Mouse (Mus musculus): ENCODE measurements at regions not wholly inside any gene's neighbourhood (a gene's known extent, or its start where the extent isn't known, plus 50 kb on each side); places are given as distances from the start of the nearest gene placed in this dataset.
"Not testable (repeated sequence)": the region's sequence is repeated elsewhere in the genome, so short reads cannot be mapped to it uniquely, and the experiment has no call there.

DNA sequence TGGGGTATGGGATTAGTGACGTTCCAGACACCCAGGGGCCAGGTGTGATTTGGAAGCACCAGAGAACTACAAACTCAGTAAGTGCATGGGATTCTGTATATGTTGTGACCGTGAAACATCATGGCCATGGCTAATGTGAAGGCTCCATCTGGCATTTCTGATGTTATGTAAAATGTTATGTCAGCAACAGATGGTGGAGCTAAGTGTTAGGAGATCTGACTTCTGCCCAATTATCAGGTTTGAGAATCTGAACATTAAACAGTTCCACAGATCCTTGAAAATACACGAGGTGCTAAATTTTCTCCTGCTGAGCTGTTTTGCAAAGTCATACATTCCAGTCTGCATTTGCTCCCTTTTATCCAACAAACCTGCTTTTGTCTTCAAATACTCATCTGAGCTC is 223.6 kb upstream of the Egfl6 start:
- no peak for DNase-seq (ENCODE audit: low spot score in 2 of 2)

GRCm38 (mm10) chrX:166808207-166808606 is 222.7 kb upstream of the Egfl6 start:
- no peak for DNase-seq (ENCODE audit: low spot score in 2 of 2)

GRCm38 (mm10) chrX:166805957-166806356 is 220.4 kb upstream of the Egfl6 start:
- no peak for DNase-seq (ENCODE audit: low spot score in 2 of 2)

DNA sequence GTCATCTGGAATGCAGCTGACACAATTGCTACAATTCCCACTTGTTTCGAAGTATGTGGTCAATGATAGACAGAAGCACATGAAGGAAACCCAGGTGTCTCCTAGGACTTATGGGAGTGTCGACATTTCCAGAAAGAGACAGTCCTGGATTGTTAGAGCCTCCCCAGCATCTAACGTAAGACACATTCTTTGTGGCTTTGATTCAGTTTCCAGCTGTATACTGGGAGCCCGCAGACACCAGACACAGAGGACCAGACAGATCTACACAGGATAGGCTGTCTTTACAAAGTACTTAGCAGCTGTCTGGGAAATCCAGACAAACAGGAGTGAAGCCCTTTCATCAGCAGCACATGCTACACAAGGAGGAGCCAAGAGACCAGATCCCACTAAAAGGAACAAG is 220.0 kb upstream of the Egfl6 start:
- no peak for DNase-seq (ENCODE audit: low spot score in 2 of 2)

GRCm38 (mm10) chrX:166803246-166803645 is 217.7 kb upstream of the Egfl6 start:
- no peak for DNase-seq (ENCODE audit: low spot score in 2 of 2)

DNA sequence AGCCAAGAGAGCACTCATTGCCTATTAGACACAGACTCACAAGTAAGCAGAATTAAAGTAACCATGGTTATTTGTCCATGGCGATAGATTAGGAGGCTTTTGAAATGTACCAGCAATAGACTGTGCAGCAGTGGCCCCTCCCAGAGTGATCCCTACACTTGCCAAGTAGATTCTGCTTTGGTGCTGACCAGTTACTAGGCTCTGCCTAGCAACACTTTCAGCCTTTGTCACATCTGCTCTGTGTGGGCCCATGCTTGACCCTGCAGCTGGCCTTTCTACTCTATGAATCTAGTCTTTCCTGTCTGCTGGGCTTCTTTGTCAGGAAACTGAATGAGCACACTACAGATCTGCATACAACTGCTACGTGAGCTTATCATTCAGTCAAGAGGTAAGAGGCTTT is 215.5 kb upstream of the Egfl6 start:
- no peak for DNase-seq (ENCODE audit: low spot score in 2 of 2)

DNA sequence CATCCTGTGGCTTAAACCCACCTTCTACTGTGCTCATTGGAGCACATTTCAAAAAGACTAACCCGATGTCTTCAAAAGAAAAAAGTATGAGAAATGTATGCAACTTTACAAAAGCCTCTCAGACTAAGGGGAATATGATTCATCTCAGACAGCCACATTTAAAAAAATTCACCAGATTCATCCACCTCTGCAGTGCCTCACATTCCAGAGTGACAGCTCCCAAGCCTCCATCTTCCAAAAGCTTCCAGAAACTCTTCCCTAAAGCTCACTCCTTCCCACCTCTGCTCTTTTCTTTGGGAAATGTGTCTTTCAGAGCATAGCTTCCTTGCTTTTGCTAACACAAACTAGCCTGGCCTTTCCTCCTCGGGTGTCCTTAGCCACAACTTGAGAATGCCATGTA is 210.1 kb upstream of the Egfl6 start:
- DNase-seq (ENCODE audit: low spot score in 2 of 2): no peak

- DNase-seq (ENCODE audit: low spot score in 2 of 2): no peak
Observed at GRCm38 (mm10) chrX:166789031-166789430, 203.5 kb upstream of the Egfl6 start.

GRCm38 (mm10) chrX:166787137-166787536 is 201.6 kb upstream of the Egfl6 start:
- not testable (repeated sequence) for DNase-seq (ENCODE audit: low spot score in 2 of 2)

DNA sequence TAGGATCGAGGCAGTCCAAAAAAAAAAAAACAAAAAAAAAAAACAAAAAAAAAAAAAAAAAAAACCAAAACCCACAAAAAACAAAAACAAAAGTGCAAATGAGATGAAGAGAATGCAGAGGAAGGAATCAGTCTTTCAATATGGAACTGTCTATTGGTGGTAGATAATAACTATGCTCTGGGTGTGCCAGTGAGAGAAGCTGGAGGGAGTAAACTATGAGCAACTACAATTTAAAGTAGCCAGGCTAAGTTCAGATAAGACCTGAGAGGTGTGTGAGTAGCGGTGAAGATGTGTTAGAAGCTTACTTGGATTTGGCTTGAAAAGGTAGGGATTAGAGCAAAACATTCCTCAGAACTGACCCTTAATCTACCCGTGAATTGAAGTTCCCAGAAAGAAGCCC is 200.1 kb upstream of the Egfl6 start:
- DNase-seq (ENCODE audit: low spot score in 2 of 2): no peak

DNA sequence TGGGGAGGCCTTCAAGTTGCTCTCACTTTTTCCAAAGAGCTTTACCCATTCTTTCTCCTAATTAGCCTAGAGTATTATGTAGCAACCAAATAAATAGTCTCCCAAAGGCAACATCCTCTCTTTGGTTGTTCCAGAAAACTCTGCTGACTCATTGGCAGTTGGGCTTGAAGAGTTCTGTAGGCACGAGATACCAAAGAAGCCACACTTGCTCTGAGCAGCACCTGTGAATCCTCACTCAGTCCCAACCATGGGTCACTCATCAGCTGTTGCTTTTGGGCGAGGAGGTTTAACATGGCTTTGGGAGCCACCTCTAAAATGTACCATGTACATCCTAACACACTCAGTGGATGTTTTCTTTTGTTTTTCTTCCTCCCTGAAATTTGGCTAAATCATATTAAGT is 197.9 kb upstream of the Egfl6 start:
- no peak for DNase-seq (ENCODE audit: low spot score in 2 of 2)

DNA sequence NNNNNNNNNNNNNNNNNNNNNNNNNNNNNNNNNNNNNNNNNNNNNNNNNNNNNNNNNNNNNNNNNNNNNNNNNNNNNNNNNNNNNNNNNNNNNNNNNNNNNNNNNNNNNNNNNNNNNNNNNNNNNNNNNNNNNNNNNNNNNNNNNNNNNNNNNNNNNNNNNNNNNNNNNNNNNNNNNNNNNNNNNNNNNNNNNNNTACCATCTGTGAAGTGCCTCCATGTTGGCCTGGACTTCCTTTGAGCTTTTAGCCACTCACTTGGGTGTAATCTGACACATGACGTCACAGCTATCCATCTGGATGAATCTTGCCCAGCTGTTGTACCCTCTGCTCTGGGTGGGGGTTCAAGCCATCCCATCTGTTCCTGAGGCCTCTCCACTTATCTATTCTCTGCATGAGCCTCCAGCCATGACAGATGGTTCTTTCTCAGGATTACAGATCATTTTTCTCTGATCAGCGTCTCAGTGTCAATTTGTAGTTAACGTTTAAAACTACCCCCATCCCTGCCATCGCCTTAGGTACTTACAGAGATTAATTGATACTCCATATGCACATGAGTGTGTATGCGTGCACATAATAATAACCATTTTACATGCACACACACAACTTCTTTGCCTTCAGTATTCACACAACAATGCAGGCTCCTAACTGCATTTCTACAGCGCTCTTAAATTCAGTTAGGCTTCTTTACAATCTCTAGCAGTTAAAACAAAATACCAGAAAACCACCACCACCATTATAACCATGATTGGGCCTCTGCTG is 194.0 kb upstream of the Egfl6 start:
- no peak for DNase-seq (ENCODE audit: low spot score in 2 of 2)

- DNase-seq (ENCODE audit: low spot score in 2 of 2): no peak
Observed at GRCm38 (mm10) chrX:166773408-166773854, 187.9 kb upstream of the Egfl6 start.

- no peak for DNase-seq (ENCODE audit: low spot score in 2 of 2)
Observed at GRCm38 (mm10) chrX:166766991-166767390, 181.5 kb upstream of the Egfl6 start.

- no peak for DNase-seq (ENCODE audit: low spot score in 2 of 2)
Observed at GRCm38 (mm10) chrX:166765647-166766046, 180.1 kb upstream of the Egfl6 start.

GRCm38 (mm10) chrX:166762098-166762497 is 176.6 kb upstream of the Egfl6 start:
- no peak for DNase-seq (ENCODE audit: low spot score in 2 of 2)

- DNase-seq (ENCODE audit: low spot score in 2 of 2): no peak
Observed at GRCm38 (mm10) chrX:166757152-166757551, 171.6 kb upstream of the Egfl6 start.

GRCm38 (mm10) chrX:166754967-166755654 is 169.6 kb upstream of the Egfl6 start:
- DNase-seq (ENCODE audit: low spot score in 2 of 2): no peak

GRCm38 (mm10) chrX:166749055-166749679 is 163.6 kb upstream of the Egfl6 start:
- DNase-seq (ENCODE audit: low spot score in 2 of 2): no peak

GRCm38 (mm10) chrX:166731354-166731753 is 145.8 kb upstream of the Egfl6 start:
- no peak for DNase-seq (ENCODE audit: low spot score in 2 of 2)

GRCm38 (mm10) chrX:166728622-166728928 is 143.1 kb upstream of the Egfl6 start:
- DNase-seq (ENCODE audit: low spot score in 2 of 2): no peak

GRCm38 (mm10) chrX:166727823-166728621 is 142.5 kb upstream of the Egfl6 start:
- no peak for DNase-seq (ENCODE audit: low spot score in 2 of 2)
